Mouse (Mus musculus) E14TG2a.4 (cell line): ENCODE data around the gene Slc35e3.

Source experiments
- CTCF ChIP-seq: conservative IDR thresholded peaks from 2 replicates; pipeline ENCODE4 v1.5.1; 2014; ENCODE audit warnings: low read length
- POU5F1 ChIP-seq: IDR thresholded peaks from 2 replicates; pipeline ENCODE4 v1.6.1; 2014; ENCODE audit warnings: low read length, borderline replicate concordance

DNA sequence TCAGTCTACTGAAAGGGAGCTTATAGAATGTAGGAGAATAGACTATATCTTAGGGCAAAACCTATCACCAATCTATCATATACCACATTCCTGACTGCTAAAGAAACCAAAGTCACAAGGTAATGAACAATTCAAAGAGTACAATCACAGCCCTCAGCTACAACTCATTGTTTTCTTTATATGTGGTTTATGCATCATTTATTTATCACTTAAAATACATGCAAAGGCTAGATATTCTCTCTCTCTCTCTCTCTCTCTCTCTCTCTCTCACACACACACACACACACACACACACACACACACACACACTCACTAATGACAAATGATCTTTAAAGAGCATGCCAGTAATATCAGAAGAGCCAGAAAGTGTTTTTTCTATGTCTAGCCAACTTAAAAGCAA is 40.4 kb downstream of the Slc35e3 start:
- TF ChIP-seq CTCF (no peak), POU5F1 (no peak)
